Mouse (Mus musculus): ENCODE results near the gene Meox1. TPM values are rescaled to one million over a fixed set of nuclear protein-coding genes. Genes with fewer than 3 reads are reported as not detected.

The Meox1 gene
- polyA plus RNA-seq, 1 experiment = 0.16 TPM

GRCm38 (mm10) chr11:101885881-101886319 is 8.3 kb downstream of the Meox1 start:
- Histone ChIP-seq H3K79me2 (ENCODE audit: control insufficient read depth, insufficient read depth) (no peaks in the 10 kb centered on the region), H3K36me3 (ENCODE audit: control insufficient read depth, insufficient read depth) (no peaks in the 10 kb centered on the region), H3K4me2 (ENCODE audit: low read depth) (peak overlapping the region; percentile 36), H3K4me3 (no peak overlapping the region), H3K27me3 (ENCODE audit: control insufficient read depth, insufficient read depth, insufficient read length) (no peaks in the 10 kb centered on the region), H3ac (ENCODE audit: control insufficient read depth, insufficient read length) (no peak overlapping the region)
- TF ChIP-seq REST (IDR thresholded peaks at IDR 0.05; ENCODE audit: insufficient read depth, insufficient read length) (no peak), MAX (IDR thresholded peaks at IDR 0.05; ENCODE audit: low read depth) (no peak), SRF (IDR thresholded peaks at IDR 0.05; ENCODE audit: control insufficient read depth, insufficient read length, low read depth) (no peak), MYOD1 (IDR thresholded peaks at IDR 0.05; ENCODE audit: control insufficient read depth in 1 of 3, insufficient read length in 2 of 3, low read depth in 2 of 3) (no peak), TCF3 (IDR thresholded peaks at IDR 0.05; ENCODE audit: insufficient read length, low read depth) (no peak), USF1 (IDR thresholded peaks at IDR 0.05; ENCODE audit: low read depth) (no peak), MYOG (IDR thresholded peaks at IDR 0.05; ENCODE audit: control insufficient read depth in 1 of 3, insufficient read depth in 1 of 3, insufficient read length in 2 of 3, low read depth in 2 of 3) (no peak)

- Histone ChIP-seq H3K36me3 (ENCODE audit: control insufficient read depth, insufficient read depth) (no peaks in the 10 kb centered on the region), H3ac (ENCODE audit: control insufficient read depth, insufficient read length) (no peak overlapping the region), H3K4me2 (ENCODE audit: low read depth) (peak overlapping the region; percentile 36), H3K79me2 (ENCODE audit: control insufficient read depth, insufficient read depth) (no peaks in the 10 kb centered on the region), H3K4me3 (no peak overlapping the region), H3K27me3 (ENCODE audit: control insufficient read depth, insufficient read depth, insufficient read length) (no peaks in the 10 kb centered on the region)
- TF ChIP-seq MYOG (IDR thresholded peaks at IDR 0.05; ENCODE audit: control insufficient read depth in 1 of 3, insufficient read depth in 1 of 3, insufficient read length in 2 of 3, low read depth in 2 of 3) (no peak), POLR2A (IDR thresholded peaks at IDR 0.05; ENCODE audit: insufficient read length, low read depth) (no peak), TCF3 (IDR thresholded peaks at IDR 0.05; ENCODE audit: insufficient read length, low read depth) (no peak), USF1 (IDR thresholded peaks at IDR 0.05; ENCODE audit: low read depth) (no peak)
Observed at GRCm38 (mm10) chr11:101885232-101885631, 8.9 kb downstream of the Meox1 start.

GRCm38 (mm10) chr11:101883911-101884310 is 10.3 kb downstream of the Meox1 start:
- no peak overlapping the region for H3K4me3 ChIP-seq
- no peaks in the 10 kb centered on the region for H3K36me3 ChIP-seq (ENCODE audit: control insufficient read depth, insufficient read depth)
- no peak overlapping the region for H3K4me2 ChIP-seq (ENCODE audit: low read depth)
- H3K79me2 ChIP-seq (ENCODE audit: control insufficient read depth, insufficient read depth) = no peaks in the 10 kb centered on the region
- H3K27me3 ChIP-seq (ENCODE audit: control insufficient read depth, insufficient read depth, insufficient read length) = no peaks in the 10 kb centered on the region
- TF ChIP-seq E2F4 (IDR thresholded peaks at IDR 0.05; ENCODE audit: insufficient read depth) = no peak
- TF ChIP-seq MAX (IDR thresholded peaks at IDR 0.05; ENCODE audit: low read depth) = no peak
- H3ac ChIP-seq (ENCODE audit: control insufficient read depth, insufficient read length) = no peak overlapping the region

GRCm38 (mm10) chr11:101882500-101883290 is 11.5 kb downstream of the Meox1 start:
- H3K36me3 ChIP-seq (ENCODE audit: control insufficient read depth, insufficient read depth) = no peaks in the 10 kb centered on the region
- TF ChIP-seq MYOG (IDR thresholded peaks at IDR 0.05; ENCODE audit: control insufficient read depth in 1 of 3, insufficient read depth in 1 of 3, insufficient read length in 2 of 3, low read depth in 2 of 3) (peak in 1 of 3 experiments; percentile 52), MYOD1 (IDR thresholded peaks at IDR 0.05; ENCODE audit: control insufficient read depth in 1 of 3, insufficient read length in 2 of 3, low read depth in 2 of 3) (peak in 1 of 3 experiments; percentile 30), MAX (IDR thresholded peaks at IDR 0.05; ENCODE audit: low read depth) (no peak), CEBPB (IDR thresholded peaks at IDR 0.05; ENCODE audit: insufficient read depth, poor library complexity, severe bottlenecking) (no peak)
- H3K27me3 ChIP-seq (ENCODE audit: control insufficient read depth, insufficient read depth, insufficient read length) = no peaks in the 10 kb centered on the region
- H3ac ChIP-seq (ENCODE audit: control insufficient read depth, insufficient read length) = no peak overlapping the region
- H3K4me2 ChIP-seq (ENCODE audit: low read depth) = no peak overlapping the region
- no peaks in the 10 kb centered on the region for H3K79me2 ChIP-seq (ENCODE audit: control insufficient read depth, insufficient read depth)
- H3K4me3 ChIP-seq = no peak overlapping the region

GRCm38 (mm10) chr11:101881604-101882071 is 12.5 kb downstream of the Meox1 start:
- Histone ChIP-seq H3ac (ENCODE audit: control insufficient read depth, insufficient read length) (no peak overlapping the region), H3K79me2 (ENCODE audit: control insufficient read depth, insufficient read depth) (no peaks in the 10 kb centered on the region), H3K27me3 (ENCODE audit: control insufficient read depth, insufficient read depth, insufficient read length) (no peaks in the 10 kb centered on the region), H3K4me3 (no peak overlapping the region), H3K36me3 (ENCODE audit: control insufficient read depth, insufficient read depth) (no peaks in the 10 kb centered on the region), H3K4me2 (ENCODE audit: low read depth) (peak overlapping the region; percentile 26)
- TF ChIP-seq E2F4 (IDR thresholded peaks at IDR 0.05; ENCODE audit: insufficient read depth) = no peak

GRCm38 (mm10) chr11:101881185-101881584 is 13.0 kb downstream of the Meox1 start:
- no peak for TF ChIP-seq MAX (IDR thresholded peaks at IDR 0.05; ENCODE audit: low read depth)
- no peak for TF ChIP-seq CEBPB (IDR thresholded peaks at IDR 0.05; ENCODE audit: insufficient read depth, poor library complexity, severe bottlenecking)
- TF ChIP-seq SRF (IDR thresholded peaks at IDR 0.05; ENCODE audit: control insufficient read depth, insufficient read length, low read depth) = no peak
- no peak overlapping the region for H3K4me3 ChIP-seq
- peak overlapping the region; percentile 26 for H3K4me2 ChIP-seq (ENCODE audit: low read depth)
- no peaks in the 10 kb centered on the region for H3K27me3 ChIP-seq (ENCODE audit: control insufficient read depth, insufficient read depth, insufficient read length)
- no peaks in the 10 kb centered on the region for H3K36me3 ChIP-seq (ENCODE audit: control insufficient read depth, insufficient read depth)
- no peak overlapping the region for H3ac ChIP-seq (ENCODE audit: control insufficient read depth, insufficient read length)
- H3K79me2 ChIP-seq (ENCODE audit: control insufficient read depth, insufficient read depth) = no peaks in the 10 kb centered on the region
